Mouse (Mus musculus) frontal cortex, postnatal 36 days (tissue): ENCODE measurements around the gene H3f3b.

Source experiments
- DNase-seq, 2 experiments: peaks; one replicate each; pipeline ENCODE4 v3.0.0; 2022; ENCODE audit warnings: low spot score in 2 of 2

Gene H3f3b

DNA sequence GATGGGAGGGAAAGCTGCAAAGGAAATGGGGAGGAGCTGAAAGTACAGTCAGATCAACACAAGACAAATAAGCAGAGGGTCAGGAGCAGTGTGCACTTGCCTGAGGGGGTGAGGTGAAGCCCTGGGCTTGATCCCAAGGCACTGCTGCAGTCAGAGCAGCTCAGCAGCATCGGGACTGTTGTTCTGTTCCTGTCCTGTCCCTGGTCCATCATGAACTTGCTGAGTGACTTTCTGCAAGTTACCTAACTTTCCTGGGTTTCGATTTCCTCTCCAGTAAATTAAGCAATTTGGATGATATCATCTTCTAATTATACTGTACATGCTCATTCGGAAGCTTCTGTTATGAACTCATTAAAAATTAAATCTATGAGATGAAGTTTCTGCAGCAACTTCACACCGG is at the start of gene H3f3b:
H3f3b (minus strand) TSS at position 207 of the 400 bp plus-strand sequence.
- DNase-seq = no peak

DNA sequence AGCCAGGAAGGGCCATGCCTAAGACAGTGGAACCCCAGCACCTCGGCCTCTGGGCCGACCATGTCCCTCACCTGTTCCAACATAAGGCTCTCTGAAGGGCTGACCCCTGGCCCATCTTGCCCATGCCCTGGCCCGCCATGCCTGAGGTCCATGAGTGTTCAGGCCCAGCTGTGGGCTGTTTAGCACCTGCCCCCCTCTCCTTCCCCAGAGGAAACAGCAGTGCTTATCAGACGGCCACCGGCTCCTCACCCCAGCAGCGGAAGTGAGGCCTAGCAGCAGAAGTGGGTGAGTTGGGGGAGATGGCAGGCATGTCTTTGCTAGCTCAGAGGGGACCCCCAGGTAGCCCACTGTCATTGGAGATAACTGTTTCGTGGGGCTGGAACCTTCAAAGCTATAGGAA is 49.1 kb upstream of the H3f3b start:
- DNase-seq = no peak

DNA sequence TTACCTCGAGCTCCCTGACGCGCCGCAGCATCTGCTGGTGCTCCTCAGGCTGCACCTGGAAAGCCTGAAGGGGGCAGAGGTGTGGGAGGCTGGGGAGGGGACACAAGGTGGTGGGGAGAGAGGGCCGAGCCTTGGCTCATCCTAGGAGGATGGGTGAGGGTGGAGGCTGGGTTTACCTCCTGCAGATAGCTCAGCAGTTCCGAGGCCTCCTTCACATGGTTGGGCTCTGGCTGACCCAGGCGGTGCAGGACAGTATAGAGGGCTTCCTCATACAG is 48.4 kb upstream of the H3f3b start:
- DNase-seq = no peak

DNA sequence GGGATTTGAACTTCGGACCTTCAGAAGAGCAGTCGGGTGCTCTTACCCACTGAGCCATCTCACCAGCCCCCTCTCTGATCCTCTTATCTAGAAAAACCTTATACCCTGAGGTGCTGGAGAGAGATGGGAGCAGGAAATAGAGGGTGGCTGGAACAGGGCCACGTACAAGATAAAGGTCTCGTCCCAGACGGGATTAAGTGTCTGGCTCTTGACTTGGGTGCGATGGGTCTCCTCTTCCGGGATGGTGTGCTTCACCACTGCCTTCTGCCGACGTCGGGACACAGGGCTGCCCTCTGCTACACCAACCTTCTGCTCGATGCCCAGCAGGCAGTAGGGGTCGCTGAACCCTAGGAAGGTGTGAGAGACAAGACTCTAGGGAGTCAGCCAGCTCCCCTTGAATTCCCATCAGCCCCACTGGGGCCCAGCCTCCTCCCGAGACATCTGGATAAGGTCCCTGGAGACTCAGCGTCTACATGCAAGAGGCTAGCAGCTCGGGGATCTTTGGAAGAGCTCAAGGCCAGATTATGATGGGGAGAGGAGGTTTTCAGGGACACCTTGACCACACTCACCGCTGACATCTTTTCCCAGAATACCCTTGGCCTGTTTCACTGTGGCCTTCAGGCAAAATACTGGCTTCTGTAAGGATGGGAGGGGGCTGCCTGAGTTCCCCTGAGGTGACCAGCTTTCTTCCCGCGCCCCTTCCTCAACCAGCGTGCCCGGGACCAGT is 47.9 kb upstream of the H3f3b start:
- no peak for DNase-seq

DNA sequence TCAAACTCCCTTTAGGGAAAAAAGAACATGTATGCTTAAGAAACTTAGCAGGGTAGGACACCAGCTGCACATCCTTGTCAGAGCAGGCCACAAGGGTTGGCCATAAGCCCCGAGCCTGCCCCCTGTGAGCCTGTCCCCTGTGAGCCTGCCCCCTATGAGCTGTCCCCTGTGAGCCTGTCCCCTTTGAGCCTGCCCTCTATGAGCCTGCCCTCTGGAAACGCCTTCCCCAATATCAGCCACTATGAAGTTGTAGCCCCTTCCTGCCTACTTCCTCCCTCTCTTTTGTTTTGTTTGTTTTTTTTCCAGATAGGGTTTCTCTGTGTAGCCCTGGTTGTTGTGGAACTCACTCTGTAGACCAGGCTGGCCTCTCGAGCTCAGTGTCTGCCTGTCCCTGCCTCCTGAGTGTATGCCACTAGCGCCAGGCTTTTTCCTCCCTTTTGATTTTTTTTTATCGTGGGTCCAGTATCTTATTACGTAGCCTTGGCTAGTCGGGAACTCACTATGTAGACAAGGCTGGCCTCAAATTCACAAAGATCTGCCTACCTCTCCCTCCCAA is 46.8 kb upstream of the H3f3b start:
- DNase-seq = no peak

DNA sequence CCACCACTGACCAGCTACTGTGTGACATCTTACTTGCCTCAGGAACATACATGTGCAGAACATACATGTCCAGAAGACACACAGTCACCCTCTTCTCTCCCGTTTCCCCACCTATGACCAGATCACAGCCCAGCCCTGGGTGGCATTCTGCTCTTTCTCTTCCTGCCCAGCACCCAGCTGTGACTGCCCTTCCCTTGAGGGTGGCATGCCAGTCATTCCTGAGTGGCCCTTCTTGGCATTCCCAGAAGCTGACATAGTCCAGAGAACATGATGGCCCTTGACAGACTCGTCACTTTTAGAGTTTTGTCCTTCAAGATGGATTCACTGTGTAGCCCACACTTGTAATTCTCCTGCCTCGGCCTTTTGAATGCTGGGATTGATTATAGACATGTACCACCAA is 44.8 kb upstream of the H3f3b start:
- DNase-seq = no peak

DNA sequence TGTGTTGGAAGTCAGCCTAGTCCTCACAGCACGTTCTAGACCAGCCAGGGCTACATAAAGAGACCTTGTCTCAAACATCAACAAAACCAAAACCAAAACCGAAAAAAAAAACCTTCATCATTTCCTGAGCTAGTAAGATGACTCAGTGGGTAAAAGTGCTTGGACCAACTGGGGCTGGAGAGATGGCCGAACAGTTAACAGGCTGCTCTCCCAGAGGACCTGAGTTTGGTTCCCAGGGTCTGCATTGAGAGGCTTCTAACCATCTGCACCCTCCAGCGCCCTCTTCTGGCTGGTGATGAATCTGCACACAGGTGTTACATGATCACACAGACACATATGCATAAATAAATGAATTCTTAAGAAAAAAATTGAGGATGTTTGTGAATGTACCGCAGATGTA is 43.7 kb upstream of the H3f3b start:
- DNase-seq = no peak

DNA sequence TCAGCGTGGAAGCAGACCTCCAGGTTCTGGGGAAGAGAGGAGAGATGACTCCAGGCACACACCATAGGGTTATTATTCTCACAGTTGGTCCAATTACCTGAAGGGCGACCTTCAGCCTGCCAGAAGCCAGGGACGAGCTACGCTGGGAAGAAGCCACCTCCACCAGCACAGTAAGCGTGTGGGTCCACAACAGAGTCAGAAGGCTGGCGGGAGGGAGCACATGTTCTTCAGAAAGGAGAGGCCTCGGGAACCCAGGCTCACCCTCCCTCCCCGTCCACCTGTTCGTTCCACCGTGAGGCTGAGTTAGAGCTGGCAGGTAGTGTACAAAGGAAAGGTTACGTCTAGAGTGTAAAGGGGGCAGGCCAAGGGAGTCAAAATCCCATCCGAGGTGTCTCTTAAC is 37.6 kb upstream of the H3f3b start:
- no peak for DNase-seq

DNA sequence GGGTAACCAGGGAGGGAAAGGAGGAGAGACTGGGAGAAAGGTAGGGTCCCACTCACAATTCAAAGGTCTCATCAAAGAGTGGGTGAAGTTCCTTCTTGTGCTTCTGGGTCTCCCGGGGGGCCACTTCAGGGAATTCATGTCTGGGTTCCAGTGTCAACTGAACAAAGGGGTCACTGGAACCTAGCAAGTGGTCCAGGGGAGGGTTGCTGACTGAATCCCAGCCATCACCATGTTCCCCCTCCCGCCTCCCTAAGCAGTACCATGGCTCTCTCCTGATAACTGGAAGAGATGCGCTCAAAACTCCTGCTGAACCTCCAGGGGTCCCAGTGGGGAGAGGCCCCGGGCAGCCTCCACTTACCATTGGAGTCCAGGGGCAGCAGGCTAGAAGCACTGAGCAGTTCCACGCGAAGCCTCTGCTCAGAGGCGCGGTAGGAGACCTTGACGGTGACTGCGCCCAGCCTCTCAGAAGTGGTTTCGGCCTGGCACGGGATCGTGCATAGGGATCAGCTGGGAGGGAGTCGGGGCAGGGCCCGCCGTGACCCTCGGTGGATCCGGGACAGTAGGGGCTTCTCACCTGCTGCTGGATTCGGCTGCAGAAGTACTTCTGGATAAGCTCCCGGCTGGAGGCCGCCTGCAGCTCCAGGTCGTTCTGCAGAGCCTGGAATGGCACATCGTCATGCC is 36.6 kb upstream of the H3f3b start:
- no peak for DNase-seq

DNA sequence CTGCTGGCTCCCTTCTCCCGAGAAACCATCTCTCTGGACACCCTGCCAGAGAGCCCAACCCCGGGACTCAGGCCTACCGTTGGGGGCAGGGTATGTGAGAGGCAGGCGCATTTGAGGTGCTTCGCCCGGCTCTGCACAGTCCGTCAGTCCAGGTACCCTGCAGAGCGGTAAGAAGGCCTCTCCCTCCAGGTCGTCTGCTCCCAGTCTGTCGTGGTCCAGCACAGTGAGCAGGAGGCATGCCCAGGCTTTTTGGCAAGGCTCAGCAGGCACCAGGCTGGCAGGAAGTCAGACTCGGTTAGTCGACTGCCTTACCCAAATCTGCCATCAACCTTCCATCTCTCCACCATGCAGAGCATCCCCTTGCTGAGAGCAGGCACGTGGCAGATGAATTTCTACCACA is 35.8 kb upstream of the H3f3b start:
- no peak for DNase-seq

DNA sequence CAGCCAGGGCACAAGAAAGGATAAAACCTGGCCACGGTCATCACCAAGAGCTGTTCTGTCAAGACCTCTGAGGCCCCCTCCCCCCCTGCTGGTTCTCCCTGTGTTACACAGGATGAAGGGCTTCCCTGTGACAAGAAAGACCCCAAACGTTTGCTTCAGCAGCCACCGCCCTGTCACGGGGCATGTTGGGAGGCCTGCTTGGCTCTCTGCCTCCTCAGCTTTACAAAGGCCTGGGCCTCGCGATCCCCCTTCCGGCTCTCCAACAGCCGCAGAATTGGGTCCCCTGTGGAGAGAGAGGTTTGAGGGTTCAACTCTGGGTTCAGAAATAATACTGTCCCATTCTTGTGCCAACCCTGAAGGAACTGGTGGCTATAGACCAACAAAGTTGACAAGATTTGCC is 34.8 kb upstream of the H3f3b start:
- DNase-seq = no peak

DNA sequence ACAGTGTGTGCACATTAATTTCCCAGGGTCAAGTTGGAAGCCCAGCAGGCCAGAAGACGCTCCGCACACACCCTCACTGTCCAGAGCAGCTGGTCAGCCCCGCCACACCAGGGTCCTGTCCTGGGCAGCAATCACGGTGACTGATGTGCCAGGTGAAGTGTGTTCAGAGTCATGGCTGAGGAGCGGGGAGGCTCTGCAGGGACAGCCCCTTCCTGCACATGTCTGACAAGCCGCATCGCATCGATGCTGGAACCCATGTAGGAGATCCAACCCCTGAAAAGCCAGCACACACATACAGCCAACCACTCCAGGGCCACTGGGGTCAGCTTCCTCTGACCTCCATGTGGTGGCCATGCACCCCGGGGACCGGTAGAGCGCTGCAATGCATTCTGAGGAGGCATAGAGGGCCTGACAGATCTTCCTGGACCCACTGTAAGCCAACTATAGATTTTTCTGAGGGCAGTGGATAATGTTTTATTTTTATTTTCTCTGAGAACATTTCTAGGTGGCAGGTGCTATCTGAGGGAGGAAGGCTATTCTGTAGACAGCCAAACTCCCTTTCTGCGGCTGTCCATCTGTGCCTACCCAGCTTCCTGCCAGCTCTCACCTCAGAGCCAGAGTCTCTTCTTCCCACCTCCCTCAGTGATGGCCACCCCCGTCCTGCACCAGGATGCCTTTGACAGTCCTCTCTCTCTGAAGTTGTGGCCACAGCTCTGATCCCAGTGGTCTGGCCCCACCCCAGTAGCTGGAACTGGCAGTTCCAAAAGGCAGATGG is 34.1 kb upstream of the H3f3b start:
- DNase-seq = peak; percentile 61 to 67

DNA sequence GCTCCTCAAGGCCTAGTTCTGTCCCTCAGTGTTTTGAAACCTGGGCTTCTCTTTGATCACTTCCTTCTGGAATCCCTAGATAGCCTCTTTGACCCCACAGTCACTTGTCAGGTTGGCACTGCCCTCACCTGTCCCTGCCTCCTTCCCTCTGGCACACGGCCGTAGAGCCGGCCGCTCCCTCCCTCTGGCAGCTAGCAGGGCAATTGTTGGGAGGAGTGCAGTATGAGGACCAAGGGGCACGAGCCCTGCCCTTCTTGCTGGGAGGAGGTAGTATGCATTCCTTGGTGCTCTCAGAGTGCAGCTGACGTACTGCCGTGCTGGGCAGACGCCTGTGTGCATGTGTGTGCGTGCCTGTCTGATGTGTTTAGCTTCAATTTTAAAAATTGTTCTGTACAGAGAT is 32.8 kb upstream of the H3f3b start:
- no peak for DNase-seq

DNA sequence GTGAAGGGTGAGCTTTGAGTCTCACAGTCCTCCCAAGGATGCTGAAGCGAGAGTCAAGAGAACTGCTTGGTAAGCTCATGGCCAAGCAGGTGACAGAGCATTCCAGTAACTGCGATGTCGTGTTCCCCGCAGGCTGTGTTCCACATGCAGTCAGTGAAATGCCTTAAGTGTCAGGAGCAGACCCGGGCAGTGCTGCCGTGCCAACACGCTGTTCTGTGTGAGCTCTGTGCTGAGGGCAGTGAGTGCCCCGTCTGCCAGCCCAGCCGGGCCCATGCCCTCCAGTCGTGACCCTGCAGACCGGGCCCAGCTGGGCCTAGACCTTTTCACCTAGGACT is 31.9 kb upstream of the H3f3b start:
- DNase-seq = no peak

DNA sequence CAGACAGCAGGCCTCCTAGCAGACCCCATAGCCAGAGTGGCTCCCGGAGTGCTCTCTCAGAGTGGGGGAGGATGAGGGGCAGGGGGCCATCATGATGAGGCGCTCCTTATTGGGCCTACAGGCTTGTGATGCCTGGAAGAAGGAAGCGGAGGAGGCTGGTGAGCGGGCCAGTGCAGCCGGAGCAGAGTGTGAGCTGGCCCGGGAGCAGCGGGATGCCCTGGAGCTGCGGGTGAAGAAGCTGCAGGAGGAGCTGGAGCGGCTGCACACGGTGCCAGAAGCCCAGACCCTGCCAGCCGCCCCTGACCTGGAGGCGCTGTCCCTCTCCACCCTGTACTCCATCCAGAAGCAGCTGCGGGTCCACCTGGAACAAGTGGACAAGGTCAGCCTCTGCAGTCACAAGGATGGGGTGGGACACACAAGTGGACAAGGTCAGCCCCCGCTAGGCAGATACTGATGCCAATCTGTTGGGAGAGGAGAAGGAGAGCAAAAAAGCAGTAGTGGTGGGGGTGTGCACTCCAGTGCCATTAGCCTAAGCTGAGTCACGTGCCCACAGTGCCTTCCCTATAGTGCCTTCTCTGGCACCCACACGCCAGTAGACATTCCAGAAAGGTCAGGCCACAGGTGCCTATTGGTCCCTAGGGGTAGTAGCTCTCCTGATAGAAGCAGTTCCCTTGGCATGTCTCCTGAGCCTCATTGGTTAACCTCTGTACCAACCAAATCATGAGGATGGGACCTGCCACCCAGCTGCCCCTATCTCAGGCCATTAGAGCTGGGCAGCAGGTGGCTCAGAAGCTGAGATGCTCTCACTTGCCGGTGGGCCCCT is 31.3 kb upstream of the H3f3b start:
- no peak for DNase-seq

DNA sequence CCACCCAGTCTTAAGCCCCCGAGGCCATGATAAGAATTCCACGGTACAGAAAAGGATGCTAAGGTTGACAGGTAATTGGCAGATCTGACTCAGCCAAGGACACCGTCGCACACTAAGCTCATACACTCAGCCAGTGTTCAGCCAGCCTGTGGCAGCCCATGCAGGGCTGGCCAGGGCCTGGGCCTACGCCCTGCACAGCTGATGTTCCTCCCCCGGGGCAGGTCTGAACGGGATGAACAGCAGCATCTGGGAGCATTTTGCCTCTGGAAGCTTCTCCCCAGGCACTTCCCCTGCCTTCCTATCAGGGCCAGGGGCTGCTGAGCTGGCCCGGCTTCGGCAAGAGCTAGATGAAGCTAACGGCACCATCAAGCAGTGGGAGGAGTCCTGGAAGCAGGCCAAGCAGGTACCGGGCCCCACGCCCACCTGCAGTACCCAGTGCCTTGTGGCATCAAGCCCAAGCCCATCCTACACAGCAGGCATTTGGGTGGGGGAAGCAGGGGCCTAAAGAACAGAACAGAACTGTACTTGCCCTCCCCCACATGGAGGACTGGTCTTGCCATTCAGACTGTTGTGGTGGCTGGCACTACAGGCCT is 30.4 kb upstream of the H3f3b start:
- peak; percentile 55 to 61 for DNase-seq

DNA sequence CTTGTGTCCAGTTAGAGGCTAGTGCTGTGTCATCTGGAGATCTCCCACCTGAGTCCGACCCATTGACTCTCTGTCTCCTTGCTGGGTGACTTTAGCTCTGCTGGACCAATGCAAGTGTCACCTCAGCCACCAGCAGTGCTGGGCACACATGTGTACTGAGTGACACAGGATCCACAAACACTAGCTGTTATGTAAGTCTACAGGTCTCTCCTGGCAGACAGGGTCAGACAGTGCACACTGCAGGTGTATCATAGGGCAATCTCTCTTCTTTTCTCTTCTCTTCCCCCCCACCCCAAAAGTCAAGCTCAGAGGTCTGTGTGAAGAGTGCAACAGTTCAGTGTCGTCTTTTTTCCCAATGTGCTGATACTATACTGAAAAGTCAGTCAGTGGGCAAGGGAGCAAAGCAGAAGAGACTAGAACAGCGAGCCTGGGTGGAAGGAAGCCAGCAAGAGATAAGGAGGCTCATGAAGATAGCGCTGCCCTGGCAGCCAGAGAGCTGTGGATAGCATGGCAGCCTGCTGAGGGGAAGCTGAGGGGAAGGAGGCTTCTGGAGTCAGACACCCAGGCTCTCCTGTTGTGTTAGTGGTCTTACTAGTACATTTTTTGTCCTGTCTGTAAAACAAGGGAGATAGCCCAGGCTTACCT is 29.6 kb upstream of the H3f3b start:
- no peak for DNase-seq

DNA sequence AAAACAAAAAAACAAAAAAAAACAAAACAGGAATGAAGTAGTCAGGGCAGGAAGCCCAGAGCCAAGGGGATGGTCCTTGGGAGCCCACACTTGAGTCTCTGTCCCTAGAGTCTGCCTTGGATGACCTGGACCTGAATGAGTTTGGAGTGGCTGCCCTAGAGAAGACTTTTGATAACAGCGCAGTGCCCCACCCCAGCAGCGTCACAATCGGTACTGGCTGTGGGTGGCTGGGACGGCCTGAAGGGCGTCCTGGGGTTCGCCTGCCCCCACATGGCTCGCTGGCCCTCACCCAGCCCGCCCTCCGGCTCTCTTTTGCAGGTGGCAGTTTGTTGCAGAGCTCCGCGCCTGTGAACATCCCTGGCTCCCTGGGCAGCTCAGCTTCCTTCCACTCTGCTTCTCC is 28.1 kb upstream of the H3f3b start:
- DNase-seq = no peak

DNA sequence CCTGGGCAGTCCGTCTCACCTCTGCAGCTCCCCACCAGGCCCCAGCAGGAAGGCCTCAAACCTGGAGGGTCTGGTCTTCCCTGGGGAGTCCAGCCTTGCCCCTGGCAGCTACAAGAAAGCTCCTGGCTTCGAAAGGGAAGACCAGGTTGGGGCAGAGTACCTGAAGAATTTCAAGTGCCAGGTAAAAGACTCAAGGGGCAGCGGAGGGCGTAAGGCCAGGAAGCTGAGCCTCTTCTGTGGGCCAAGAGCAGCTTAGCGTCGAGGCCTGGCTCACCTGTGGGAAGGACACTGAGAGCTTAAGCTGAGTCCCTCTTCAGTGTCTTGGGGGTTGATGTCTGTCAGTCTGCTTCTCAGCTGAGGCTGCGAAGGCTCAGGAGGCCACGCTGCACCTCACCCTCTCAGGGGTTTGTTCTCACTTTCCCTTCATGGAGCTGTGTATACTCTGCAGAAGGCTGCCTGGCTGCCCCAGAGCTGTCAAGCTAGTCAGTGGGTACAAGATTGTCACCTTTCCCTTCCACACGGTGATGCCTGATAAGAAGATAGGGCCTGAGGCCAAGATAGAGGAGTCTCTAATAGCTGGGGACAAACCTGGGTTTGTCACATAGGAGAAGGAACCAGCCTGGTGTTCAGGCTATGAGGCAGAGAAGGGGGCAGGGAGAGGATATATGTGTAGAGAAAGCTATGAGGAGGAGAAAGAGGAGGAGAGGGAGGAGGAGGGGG is 25.9 kb upstream of the H3f3b start:
- no peak for DNase-seq

DNA sequence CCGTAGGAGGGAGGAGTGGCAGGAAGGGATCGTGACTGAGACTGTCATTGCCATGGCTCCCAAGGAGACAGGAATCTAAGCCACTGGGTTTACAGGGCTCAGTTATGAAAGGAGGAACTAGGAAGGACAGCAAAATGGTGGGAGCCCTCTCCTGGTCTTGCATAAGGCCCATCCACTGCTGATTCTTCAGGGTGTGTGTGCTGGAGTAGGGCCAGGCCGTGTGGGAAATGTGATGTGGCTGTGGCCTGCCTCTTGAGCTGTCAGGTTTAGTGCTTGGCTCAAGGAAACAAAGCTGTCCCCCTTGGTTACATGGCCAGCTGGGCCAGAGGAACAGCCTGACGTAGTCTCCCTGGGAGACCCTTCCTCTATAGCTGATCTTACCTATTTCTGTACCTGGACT is 22.4 kb upstream of the H3f3b start:
- DNase-seq = no peak

DNA sequence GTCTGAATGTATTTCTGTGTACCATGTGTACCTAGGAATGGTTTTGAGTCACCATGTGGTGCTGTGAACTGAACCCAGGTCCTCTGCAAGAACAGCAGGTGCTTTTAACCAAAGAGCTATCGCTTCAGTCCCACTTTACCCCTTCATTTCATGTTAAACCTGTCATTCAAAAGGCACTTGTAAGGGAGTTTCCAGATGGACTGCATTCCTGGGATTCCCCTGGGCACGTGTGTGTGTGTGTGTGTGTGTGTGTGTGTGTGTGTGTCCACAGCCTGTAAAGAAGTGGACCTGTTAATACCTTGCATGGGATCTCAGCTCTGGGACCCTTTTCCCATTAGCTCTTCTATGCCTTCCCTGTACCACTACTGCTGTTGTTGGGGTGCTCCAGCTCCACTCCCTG is 21.8 kb upstream of the H3f3b start:
- DNase-seq = no peak
